Mouse (Mus musculus) stomach, postnatal 0 days (tissue): Measurements from ENCODE around the gene Sdc4.

Source experiments
- CTCF ChIP-seq: IDR thresholded peaks from 2 replicates; pipeline ENCODE4 v1.5.1; 2016; ENCODE audit warnings: antibody characterized with exemption, low read depth, mild to moderate bottlenecking, moderate library complexity
- EP300 ChIP-seq: optimal IDR thresholded peaks from 2 replicates; pipeline ENCODE3; 2016; ENCODE audit warnings: antibody characterized with exemption

GRCm38 (mm10) chr2:164485681-164486257 lies 42.1 kb upstream of the Sdc4 start, which contains the start of gene Dbndd2:
- no peak for TF ChIP-seq CTCF
- TF ChIP-seq EP300 = no peak
